Mouse (Mus musculus) forebrain, postnatal 0 days (tissue): ENCODE data around the gene Senp3. TPM values are rescaled to one million over a fixed set of nuclear protein-coding genes. Genes with fewer than 3 reads are reported as not detected.

Source experiments
- ATAC-seq: fragments of 200-750 bp; cut with Nextera tagmentation; 2 replicates; pipeline ENCODE4 v1.8.0; 2017; ENCODE audit warnings: mild to moderate bottlenecking, moderate library complexity
- DNase-seq: peaks from one replicate; pipeline ENCODE4 v3.0.0-alpha.2; 2015
- H3K27ac ChIP-seq: fragments of 300-500 bp; sonication (generic); 2 replicates; pipeline ENCODE4 v1.5.1; 2014; ENCODE audit warnings: low read depth, mild to moderate bottlenecking, antibody characterized with exemption, low read length, moderate library complexity, mixed read lengths
- H3K27me3 ChIP-seq: fragments of 300-500 bp; sonication (generic); 2 replicates; pipeline ENCODE4 v1.6.1; 2014; ENCODE audit warnings: mild to moderate bottlenecking, low read length, mixed read lengths; ENCODE audit not compliant: insufficient read depth
- H3K36me3 ChIP-seq: fragments of 300-500 bp; sonication (generic); 2 replicates; pipeline ENCODE4 v1.6.1; 2014; ENCODE audit warnings: mild to moderate bottlenecking, moderate library complexity; ENCODE audit not compliant: insufficient read depth
- H3K4me1 ChIP-seq: fragments of 300-500 bp; sonication (generic); 2 replicates; pipeline ENCODE4 v1.6.1; 2014; ENCODE audit warnings: antibody characterized with exemption; ENCODE audit not compliant: insufficient read depth
- H3K4me2 ChIP-seq: fragments of 300-500 bp; sonication (generic); 2 replicates; pipeline ENCODE4 v1.6.1; 2014; ENCODE audit warnings: low read depth, mild to moderate bottlenecking, moderate library complexity
- H3K4me3 ChIP-seq: fragments of 300-500 bp; sonication (generic); 2 replicates; pipeline ENCODE4 v1.5.1; 2014; ENCODE audit warnings: low read depth, low read length, mixed read lengths
- H3K9ac ChIP-seq: fragments of 300-500 bp; sonication (generic); 2 replicates; pipeline ENCODE4 v1.6.1; 2014; ENCODE audit warnings: mild to moderate bottlenecking
- H3K9me3 ChIP-seq: fragments of 300-500 bp; sonication (generic); 2 replicates; pipeline ENCODE4 v1.6.1; 2016; ENCODE audit warnings: low read length
- CTCF ChIP-seq: sonication (generic); IDR thresholded peaks from 2 replicates; pipeline ENCODE4 v1.5.1; 2016; ENCODE audit warnings: antibody characterized with exemption, control low read depth, low read depth
- WGBS: fragments of 180-500 bp; shearing (Covaris S2); extraction: QIAGEN DNeasy Blood & Tissue Kit; methylation state at CpG from one replicate; pipeline ENCODE4 v1.1.7; 2014; 5-methylcytosine and 5-hydroxymethylcytosine counted together
- polyA plus RNA-seq: library from polyadenylated mRNA; unstranded; fragments of >200 nt; fragmentation: Nextera tagmentation; extraction: Ambion mirVana; gene quantifications from 2 replicates; pipeline ENCODE4 v1.2.1, GENCODE M21; 2015
- total RNA-seq: library from RNA; depleted of rRNA; stranded (reverse); fragments of >200 nt; gene quantifications from 2 replicates; pipeline ENCODE4 v1.2.3, GENCODE M21; 2014

Senp3 gene
- total and polyA plus RNA-seq, 2 experiments from 2014 or later: 77.6 to 82.4 TPM

- Histone ChIP-seq H3K9ac (no peak overlapping the region), H3K27me3 (no peaks in the 10 kb centered on the region), H3K4me2 (no peak overlapping the region), H3K4me3 (no peak overlapping the region), H3K27ac (no peak overlapping the region), H3K36me3 (no peaks in the 10 kb centered on the region), H3K4me1 (peaks cover 8% of the 10 kb centered on the region), H3K9me3 (no peaks in the 10 kb centered on the region)
- TF ChIP-seq CTCF: no peak
- WGBS: 75% methylated on average over 5 of the region's 5 CpGs
- no peak for DNase-seq
- no peak for ATAC-seq
Measured at GRCm38 (mm10) chr11:69687061-69687460, 5.2 kb upstream of the Senp3 start.

- WGBS: 10% methylated on average over 4 of the region's 4 CpGs
- no peak overlapping the region for H3K4me3 ChIP-seq
- no peak overlapping the region for H3K4me2 ChIP-seq
- ATAC-seq (no peak), DNase-seq (no peak)
- H3K36me3 ChIP-seq: no peaks in the 10 kb centered on the region
- H3K4me1 ChIP-seq: peaks cover 8% of the 10 kb centered on the region
- no peak overlapping the region for H3K9ac ChIP-seq
- no peak for TF ChIP-seq CTCF
- H3K27ac ChIP-seq: no peak overlapping the region
- no peaks in the 10 kb centered on the region for H3K27me3 ChIP-seq
- H3K9me3 ChIP-seq: no peaks in the 10 kb centered on the region
Measured at GRCm38 (mm10) chr11:69686377-69686776, 4.5 kb upstream of the Senp3 start.

GRCm38 (mm10) chr11:69685526-69686148 is 3.8 kb upstream of the Senp3 start, which contains the start of gene Tnfsf13:
Gene Tnfsf13, minus strand, starts transcription at chr11:69685784.
- TF ChIP-seq CTCF: no peak
- ATAC-seq: no peak
- Histone ChIP-seq H3K4me2 (no peak within 1 kb of the TSS), H3K27me3 (no peaks in the 10 kb centered on the region), H3K4me3 (no peak within 1 kb of the TSS), H3K36me3 (no peaks in the 10 kb centered on the region), H3K9ac (no peak within 1 kb of the TSS), H3K9me3 (no peaks in the 10 kb centered on the region), H3K27ac (peak within 1 kb of the TSS; percentile 51), H3K4me1 (peaks cover 12% of the 10 kb centered on the region)
- 36% methylated on average over 10 of the region's 10 CpGs for WGBS
- DNase-seq: no peak

GRCm38 (mm10) chr11:69684936-69685335 is 3.1 kb upstream of the Senp3 start:
- Histone ChIP-seq H3K4me3 (no peak overlapping the region), H3K9ac (no peak overlapping the region), H3K9me3 (no peaks in the 10 kb centered on the region), H3K27me3 (no peaks in the 10 kb centered on the region), H3K27ac (peak overlapping the region; percentile 51; the same call in 1 of the 2 replicates), H3K4me2 (no peak overlapping the region), H3K36me3 (no peaks in the 10 kb centered on the region), H3K4me1 (peaks cover 14% of the 10 kb centered on the region)
- 80% methylated on average over 6 of the region's 6 CpGs for WGBS
- no peak for TF ChIP-seq CTCF
- DNase-seq (no peak), ATAC-seq (no peak)

GRCm38 (mm10) chr11:69684128-69684745 is 2.4 kb upstream of the Senp3 start:
- Histone ChIP-seq H3K36me3 (no peaks in the 10 kb centered on the region), H3K4me3 (no peak overlapping the region), H3K9me3 (no peaks in the 10 kb centered on the region), H3K9ac (no peak overlapping the region), H3K27ac (no peak overlapping the region), H3K27me3 (no peaks in the 10 kb centered on the region), H3K4me1 (peaks cover 14% of the 10 kb centered on the region), H3K4me2 (no peak overlapping the region)
- WGBS: 79% methylated on average over 12 of the region's 12 CpGs
- DNase-seq (no peak), ATAC-seq (no peak)
- no peak for TF ChIP-seq CTCF

GRCm38 (mm10) chr11:69683576-69683975 is 1.7 kb upstream of the Senp3 start:
- H3K9ac ChIP-seq: no peak overlapping the region
- no peak overlapping the region for H3K4me2 ChIP-seq
- no peak overlapping the region for H3K4me3 ChIP-seq
- peaks cover 14% of the 10 kb centered on the region for H3K4me1 ChIP-seq
- H3K9me3 ChIP-seq: no peaks in the 10 kb centered on the region
- no peak for DNase-seq
- WGBS: 77% methylated on average over 7 of the region's 7 CpGs
- TF ChIP-seq CTCF: no peak
- no peaks in the 10 kb centered on the region for H3K27me3 ChIP-seq
- peaks cover 3% of the 10 kb centered on the region; the same call in 1 of the 2 replicates for H3K36me3 ChIP-seq
- no peak for ATAC-seq
- H3K27ac ChIP-seq: peak overlapping the region; percentile 84

GRCm38 (mm10) chr11:69682840-69683533 is 1.1 kb upstream of the Senp3 start:
- peaks cover 14% of the 10 kb centered on the region for H3K4me1 ChIP-seq
- peak; percentile 30 for ATAC-seq

More at GRCm38 (mm10) chr11:69682840-69683533, 1.1 kb upstream of the Senp3 start:
- H3K36me3 ChIP-seq: peaks cover 9% of the 10 kb centered on the region; the same call in 1 of the 2 replicates
- peak; percentile 96 for TF ChIP-seq CTCF
- peak overlapping the region; percentile 74 for H3K4me3 ChIP-seq
- H3K9ac ChIP-seq: 0 out of 2 replicates have a peak overlapping the region, but pooled peaks have one; percentile 43
- H3K27ac ChIP-seq: peak overlapping the region; percentile 84
- no peaks in the 10 kb centered on the region for H3K9me3 ChIP-seq
- H3K4me2 ChIP-seq: peak overlapping the region; percentile 82
- DNase-seq: peak; percentile 96
- WGBS: 8% methylated on average over 12 of the region's 12 CpGs
- no peaks in the 10 kb centered on the region for H3K27me3 ChIP-seq
